Mouse (Mus musculus) myocyte (in vitro differentiated cells): Measurements from ENCODE around the gene Rhbdd1.

ENCODE experiments used
- CEBPB ChIP-seq: IDR thresholded peaks from 2 replicates; pipeline ENCODE4 v1.6.1; 2011; ENCODE audit warnings: mild to moderate bottlenecking, moderate library complexity; ENCODE audit not compliant: poor library complexity, insufficient read depth, severe bottlenecking
- E2F4 ChIP-seq: IDR thresholded peaks from one replicate; pipeline ENCODE4 v1.6.1; 2011; ENCODE audit warnings: mild to moderate bottlenecking, control low read depth, moderate library complexity; ENCODE audit not compliant: insufficient read depth
- MAX ChIP-seq: IDR thresholded peaks from one replicate; pipeline ENCODE4 v1.6.1; 2011; ENCODE audit warnings: low read depth, mild to moderate bottlenecking, control low read depth
- MYOD1 ChIP-seq, 3 experiments: IDR thresholded peaks; one replicate each; pipeline ENCODE4 v1.6.1; 2011; ENCODE audit warnings: control low read depth in 2 of 3, low read depth in 2 of 3, mild to moderate bottlenecking in 2 of 3, moderate library complexity in 1 of 3; ENCODE audit not compliant: insufficient read length in 2 of 3, control insufficient read depth in 1 of 3
- POLR2A ChIP-seq: IDR thresholded peaks from one replicate; pipeline ENCODE4 v1.6.1; 2011; ENCODE audit warnings: low read depth, mild to moderate bottlenecking, control low read depth, moderate library complexity; ENCODE audit not compliant: insufficient read length
- POLR2AphosphoS2 ChIP-seq: IDR thresholded peaks from one replicate; pipeline ENCODE4 v1.6.1; 2011; ENCODE audit warnings: low read depth, control low read depth; ENCODE audit not compliant: insufficient read length
- REST ChIP-seq: IDR thresholded peaks from one replicate; pipeline ENCODE4 v1.6.1; 2011; ENCODE audit warnings: mild to moderate bottlenecking, control low read depth, moderate library complexity; ENCODE audit not compliant: insufficient read depth, insufficient read length
- TCF12 ChIP-seq: IDR thresholded peaks from one replicate; pipeline ENCODE4 v1.6.1; 2011; ENCODE audit warnings: mild to moderate bottlenecking, control low read depth; ENCODE audit not compliant: poor library complexity, insufficient read depth, severe bottlenecking
- USF1 ChIP-seq: IDR thresholded peaks from one replicate; pipeline ENCODE4 v1.6.1; 2011; ENCODE audit warnings: low read depth, mild to moderate bottlenecking, control low read depth, moderate library complexity

DNA sequence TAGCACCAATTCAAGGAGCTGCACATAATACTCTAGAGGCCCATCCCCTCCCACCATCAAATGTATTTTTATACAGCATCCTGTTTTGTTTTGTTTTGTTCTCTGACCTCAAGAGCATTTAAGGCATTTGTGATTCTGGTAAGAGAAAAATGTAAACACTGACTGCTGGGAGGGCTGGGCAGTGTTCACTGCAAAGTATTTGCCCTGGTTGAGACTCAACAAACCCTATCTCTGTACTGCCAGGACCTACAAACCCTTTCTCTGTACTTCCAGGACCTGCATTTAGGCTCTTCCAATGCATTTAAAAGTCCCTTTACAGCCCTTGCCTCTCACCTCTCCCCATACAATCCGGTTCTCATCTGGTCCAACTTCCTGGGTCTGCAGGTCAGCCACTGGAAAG lies 41.9 kb upstream of the Rhbdd1 start:
- no peak for TF ChIP-seq MAX
- TF ChIP-seq POLR2A, result no peak
- TF ChIP-seq REST, result no peak
- no peak for TF ChIP-seq CEBPB
- no peak for TF ChIP-seq MYOD1 (IDR thresholded peaks at IDR 0.05; ENCODE audit: control insufficient read depth in 1 of 3, insufficient read length in 2 of 3, low read depth in 2 of 3)
- TF ChIP-seq POLR2AphosphoS2, result no peak
- no peak for TF ChIP-seq USF1
- no peak for TF ChIP-seq TCF12
- no peak for TF ChIP-seq E2F4
